In genomic region chr2:90679061-90679810, GRCm38 (mm10) we compare ENCODE assay signal across 8 mouse cellular contexts. TPM values are rescaled to one million over a fixed set of nuclear protein-coding genes. Genes with fewer than 3 reads are reported as not detected.
DNase-seq lines count a peak whose midpoint lies in the region; ATAC-seq and TF ChIP-seq lines count a peak whose summit lies in the region.

No protein-coding gene starts in this region.

- peak; percentile 94 for DNase-seq in CH12.LX (ENCODE audit: extremely low read depth)
- DNase-seq in c-Kit-positive CD71-positive TER-119-negative erythroid progenitor cells, embryonic 14.5 days (ENCODE audit: low read depth): peak; percentile 94
- DNase-seq in forebrain, embryonic 11.5 days (ENCODE audit: low spot score): peak; percentile 98
- DNase-seq in kidney, postnatal 36 days: peak; percentile 92 to 97
- DNase-seq in telencephalon, adult 2 months (ENCODE audit: low read depth, low spot score): peak; percentile 65

- peak overlapping the region; percentile 90; the same call in 1 of the 2 replicates for H3K4me2 ChIP-seq in CH12.LX (ENCODE audit: insufficient read depth, low read depth, poor library complexity, severe bottlenecking)
- H3K4me2 ChIP-seq in forebrain, embryonic 11.5 days (ENCODE audit: low read depth, low read length, severe bottlenecking): peak overlapping the region; percentile 73
- peak overlapping the region; percentile 97 for H3K4me2 ChIP-seq in heart, embryonic 16.5 days (ENCODE audit: low read depth, low read length)
- H3K4me2 ChIP-seq in liver, embryonic 15.5 days: peak overlapping the region; percentile 74
- H3K4me2 ChIP-seq in neural tube, embryonic 12.5 days (replicated peaks): peak overlapping the region; percentile 91

- in situ Hi-C loops in CH12.LX (cut with MboI; ENCODE audit: low pct_ligation_motif_present, low pct_unique_long_range_greater_than_20kb, low sequenced_read_pairs): loop anchor here (5.0 to 10.0 kb wide), 3 partner anchors 42 to 202 kb away; partner anchors contain the start of gene Ptprj

- no peak; the same call in none of the 2 replicates for TF ChIP-seq RAD21 in CH12.LX (IDR thresholded peaks at IDR 0.05; ENCODE audit: low read depth, low read length)

- dilution Hi-C loops in CH12.LX (cut with MboI; ENCODE audit: extremely low pct_ligation_motif_present, extremely low pct_unique_long_range_greater_than_20kb, low sequenced_read_pairs): no loop called here

- WGBS in forebrain, embryonic 11.5 days: under 1% methylated on average over 63 of the region's 63 CpGs
- WGBS in heart, embryonic 16.5 days: under 1% methylated on average over 63 of the region's 63 CpGs
- WGBS in liver, embryonic 15.5 days (ENCODE audit: insufficient replicate concordance): under 1% methylated on average over 63 of the region's 63 CpGs
- WGBS in neural tube, embryonic 12.5 days: under 1% methylated on average over 63 of the region's 63 CpGs

- TF ChIP-seq CTCF in CH12.LX (conservative IDR thresholded peaks at IDR 0.05 in 1 of 2, IDR thresholded peaks at IDR 0.05 in 1 of 2; ENCODE audit: low read depth in 2 of 2, low read length in 2 of 2): no peak

- ATAC-seq in forebrain, embryonic 11.5 days (replicated peaks; ENCODE audit: low FRiP score): peak; percentile 98
- ATAC-seq in heart, embryonic 16.5 days (replicated peaks; ENCODE audit: extremely low read depth, insufficient read depth, low FRiP score): peak; percentile 93
- ATAC-seq in liver, embryonic 15.5 days (ENCODE audit: insufficient read depth): peak; percentile 98
- peak; percentile 97 for ATAC-seq in neural tube, embryonic 12.5 days (ENCODE audit: low FRiP score, low read depth)

- TF ChIP-seq EP300 in CH12.LX (IDR thresholded peaks at IDR 0.05; ENCODE audit: low read length): no peak

- H3K36me3 ChIP-seq in CH12.LX (replicated peaks in 1 of 2; ENCODE audit: control insufficient read depth in 1 of 2, insufficient read depth in 1 of 2, low read length in 1 of 2): peaks cover 17 to 35% of the 10 kb centered on the region in 2 experiments
- H3K36me3 ChIP-seq in forebrain, embryonic 11.5 days (ENCODE audit: control insufficient read depth, insufficient read depth, low read length): no peaks in the 10 kb centered on the region; the same call in 1 of the 2 replicates
- H3K36me3 ChIP-seq in heart, embryonic 16.5 days (ENCODE audit: control insufficient read depth, insufficient read depth): no peaks in the 10 kb centered on the region; the same call in 1 of the 2 replicates
- H3K36me3 ChIP-seq in liver, embryonic 15.5 days (replicated peaks): peaks cover 35% of the 10 kb centered on the region
- peaks cover 6% of the 10 kb centered on the region for H3K36me3 ChIP-seq in neural tube, embryonic 12.5 days

- peak; percentile 95 for TF ChIP-seq POLR2A in CH12.LX (IDR thresholded peaks at IDR 0.05; ENCODE audit: low read depth, low read length)

- peak overlapping the region; percentile 79 for H3K27ac ChIP-seq in CH12.LX (ENCODE audit: insufficient read depth, low read depth)
- peak overlapping the region; percentile 92 for H3K27ac ChIP-seq in forebrain, embryonic 11.5 days (ENCODE audit: low read depth, low read length)
- peak overlapping the region; percentile 94 for H3K27ac ChIP-seq in heart, embryonic 16.5 days (ENCODE audit: low read length)
- peak overlapping the region; percentile 100 for H3K27ac ChIP-seq in liver, embryonic 15.5 days (replicated peaks)
- peak overlapping the region; percentile 63; the same call in 1 of the 2 replicates for H3K27ac ChIP-seq in neural tube, embryonic 12.5 days

- no peaks in the 10 kb centered on the region for H3K9me3 ChIP-seq in CH12.LX (replicated peaks; ENCODE audit: low read length)
- H3K9me3 ChIP-seq in forebrain, embryonic 11.5 days (ENCODE audit: control insufficient read depth, low read length): no peaks in the 10 kb centered on the region
- no peaks in the 10 kb centered on the region for H3K9me3 ChIP-seq in heart, embryonic 16.5 days (replicated peaks; ENCODE audit: control insufficient read depth, low read length)
- H3K9me3 ChIP-seq in liver, embryonic 15.5 days (replicated peaks): no peaks in the 10 kb centered on the region
- no peaks in the 10 kb centered on the region for H3K9me3 ChIP-seq in neural tube, embryonic 12.5 days

- peaks cover 28% of the 10 kb centered on the region for H3K79me2 ChIP-seq in CH12.LX (replicated peaks; ENCODE audit: control insufficient read depth, extremely low read depth, insufficient read depth, poor library complexity, severe bottlenecking)

- H3K4me3 ChIP-seq in CH12.LX (replicated peaks in 1 of 3; ENCODE audit: low read depth in 2 of 3, low read length in 2 of 3, poor library complexity in 1 of 3): peak overlapping the region; percentile 67 to 98 (median 96)
- peak overlapping the region; percentile 85 for H3K4me3 ChIP-seq in forebrain, embryonic 11.5 days (ENCODE audit: low read depth, low read length)
- peak overlapping the region; percentile 93 for H3K4me3 ChIP-seq in heart, embryonic 16.5 days (ENCODE audit: low read length)
- H3K4me3 ChIP-seq in liver, embryonic 15.5 days (replicated peaks): peak overlapping the region; percentile 86
- peak overlapping the region; percentile 77 for H3K4me3 ChIP-seq in neural tube, embryonic 12.5 days

- peak overlapping the region; percentile 87 for H3K9ac ChIP-seq in CH12.LX (ENCODE audit: insufficient read depth, low read depth)
- H3K9ac ChIP-seq in forebrain, embryonic 11.5 days (ENCODE audit: low read length): peak overlapping the region; percentile 83
- peak overlapping the region; percentile 84 for H3K9ac ChIP-seq in heart, embryonic 16.5 days (ENCODE audit: low read length)
- peak overlapping the region; percentile 72 for H3K9ac ChIP-seq in liver, embryonic 15.5 days
- H3K9ac ChIP-seq in neural tube, embryonic 12.5 days: peak overlapping the region; percentile 70

- H3K4me1 ChIP-seq in CH12.LX (ENCODE audit: control insufficient read depth in 1 of 2, insufficient read depth in 2 of 2): peaks cover 7 to 57% of the 10 kb centered on the region in 2 experiments
- no peaks in the 10 kb centered on the region for H3K4me1 ChIP-seq in forebrain, embryonic 11.5 days (replicated peaks; ENCODE audit: control insufficient read depth, insufficient read depth, low read length)
- peaks cover 16% of the 10 kb centered on the region for H3K4me1 ChIP-seq in heart, embryonic 16.5 days (ENCODE audit: control insufficient read depth, insufficient read depth, low read length)
- peaks cover 34% of the 10 kb centered on the region for H3K4me1 ChIP-seq in liver, embryonic 15.5 days (replicated peaks)
- H3K4me1 ChIP-seq in neural tube, embryonic 12.5 days: peaks cover 17% of the 10 kb centered on the region

- no peaks in the 10 kb centered on the region for H3K27me3 ChIP-seq in CH12.LX (replicated peaks)
- no peaks in the 10 kb centered on the region for H3K27me3 ChIP-seq in forebrain, embryonic 11.5 days (ENCODE audit: control insufficient read depth, insufficient read depth, low read length)
- H3K27me3 ChIP-seq in heart, embryonic 16.5 days (ENCODE audit: control insufficient read depth, insufficient read depth, low read length): no peaks in the 10 kb centered on the region
- no peaks in the 10 kb centered on the region for H3K27me3 ChIP-seq in liver, embryonic 15.5 days
- H3K27me3 ChIP-seq in neural tube, embryonic 12.5 days (replicated peaks): no peaks in the 10 kb centered on the region

TF ChIP-seq in CH12.LX, 34 proteins besides CTCF, POLR2A, EP300 and RAD21 (continues in another document):
- TF ChIP-seq RCOR1 (conservative IDR thresholded peaks at IDR 0.05; ENCODE audit: low read depth, low read length): no peak
- TF ChIP-seq JUND (conservative IDR thresholded peaks at IDR 0.05; ENCODE audit: low read depth, low read length): no peak
- peak; percentile 88 for TF ChIP-seq HCFC1 (IDR thresholded peaks at IDR 0.05; ENCODE audit: low read depth, low read length)
- no peak for TF ChIP-seq ZC3H11A (IDR thresholded peaks at IDR 0.05; ENCODE audit: low read depth, low read length)
- peak; percentile 65; the same call in 1 of the 2 replicates for TF ChIP-seq TBP (conservative IDR thresholded peaks at IDR 0.05; ENCODE audit: low read depth, low read length)
- TF ChIP-seq ZKSCAN1 (IDR thresholded peaks at IDR 0.05; ENCODE audit: borderline replicate concordance, low read depth, low read length): no peak
- TF ChIP-seq MYC (IDR thresholded peaks at IDR 0.05; ENCODE audit: low read depth, low read length): peak; percentile 84; the same call in 1 of the 2 replicates
- TF ChIP-seq ZNF384 (IDR thresholded peaks at IDR 0.05; ENCODE audit: low read depth, low read length): no peak
- TF ChIP-seq MXI1 (IDR thresholded peaks at IDR 0.05; ENCODE audit: low read depth, low read length): peak; percentile 58
- TF ChIP-seq MAZ (IDR thresholded peaks at IDR 0.05; ENCODE audit: low read depth, low read length): 0 out of 2 replicates have a peak, but pooled peaks have one; percentile 3
- TF ChIP-seq E2F4 (IDR thresholded peaks at IDR 0.05; ENCODE audit: insufficient replicate concordance, low read depth, low read length): peak; percentile 83; the same call in 1 of the 2 replicates
- TF ChIP-seq CHD2 (IDR thresholded peaks at IDR 0.05; ENCODE audit: low read length): peak; percentile 92
- TF ChIP-seq BHLHE40 (IDR thresholded peaks at IDR 0.05; ENCODE audit: low read depth, low read length): peak; percentile 4; the same call in 1 of the 2 replicates
- TF ChIP-seq IRF4 (IDR thresholded peaks at IDR 0.05; ENCODE audit: low read depth, low read length): peak; percentile 54; the same call in 1 of the 2 replicates
- TF ChIP-seq USF1 (IDR thresholded peaks at IDR 0.05; ENCODE audit: low read depth, low read length): no peak
- TF ChIP-seq ELF1 (IDR thresholded peaks at IDR 0.05; ENCODE audit: low read depth, low read length): peak; percentile 77
- TF ChIP-seq TCF12 (IDR thresholded peaks at IDR 0.05; ENCODE audit: low read depth, low read length): peak; percentile 95
- TF ChIP-seq UBTF (IDR thresholded peaks at IDR 0.05; ENCODE audit: low read depth, low read length): peak; percentile 36; the same call in 1 of the 2 replicates
- no peak; the same call in 1 of the 2 replicates for TF ChIP-seq GABPA (IDR thresholded peaks at IDR 0.05; ENCODE audit: insufficient replicate concordance, low read depth, low read length)
- no peak for TF ChIP-seq MAFK (IDR thresholded peaks at IDR 0.05; ENCODE audit: insufficient replicate concordance, low read length)
- TF ChIP-seq SMC3 (IDR thresholded peaks at IDR 0.05; ENCODE audit: low read depth, low read length): no peak

RNA-seq across cellular contexts. Expression of gene Nup160, which starts 2.2 kb away (rescaled TPM):
- total RNA-seq in CH12.LX (2012; rRNA removed): 32.7 and 37.5 TPM in 2 replicates
- total RNA-seq in CH12.LX (2014; rRNA removed): 59.1 and 73.4 TPM in 2 replicates
- 71.8 and 79.3 TPM in 2 replicates for polyA plus RNA-seq in CH12.LX (2012; ENCODE audit: insufficient read length, low read depth)
- 57.6 and 64.1 TPM in 2 replicates for polyA plus RNA-seq in forebrain, embryonic 11.5 days (2014; fragmentation: Nextera tagmentation; extraction: Ambion mirVana)
- 22.3 and 26.3 TPM in 2 replicates for polyA plus RNA-seq in heart, embryonic 16.5 days (2015; fragmentation: Nextera tagmentation; extraction: Ambion mirVana)
- polyA plus RNA-seq in liver, embryonic 15.5 days (2015; fragmentation: Nextera tagmentation; extraction: Ambion mirVana): 30.4 and 31.6 TPM in 2 replicates
- 41.9 and 44.4 TPM in 2 replicates for polyA plus RNA-seq in neural tube, embryonic 12.5 days (2016; fragmentation: Nextera tagmentation; extraction: Ambion mirVana)

Comparison
In these comparisons a context has a peak if more than half of its experiments do, and no peak if none do; other contexts are left out.
1. Peak in every context shown above with its lines: DNase-seq, ATAC-seq, H3K4me3 ChIP-seq and H3K27ac ChIP-seq.